Mouse (Mus musculus) NIH3T3 (cell line): ENCODE measurements at regions not wholly inside any gene's neighbourhood (a gene's known extent, or its start where the extent isn't known, plus 50 kb on each side); places are given as distances from the start of the nearest gene placed in this dataset.

Experiments
- DNase-seq: peaks from one replicate; pipeline ENCODE4 v3.0.0-alpha.2; 2012; ENCODE audit warnings: low read depth

DNA sequence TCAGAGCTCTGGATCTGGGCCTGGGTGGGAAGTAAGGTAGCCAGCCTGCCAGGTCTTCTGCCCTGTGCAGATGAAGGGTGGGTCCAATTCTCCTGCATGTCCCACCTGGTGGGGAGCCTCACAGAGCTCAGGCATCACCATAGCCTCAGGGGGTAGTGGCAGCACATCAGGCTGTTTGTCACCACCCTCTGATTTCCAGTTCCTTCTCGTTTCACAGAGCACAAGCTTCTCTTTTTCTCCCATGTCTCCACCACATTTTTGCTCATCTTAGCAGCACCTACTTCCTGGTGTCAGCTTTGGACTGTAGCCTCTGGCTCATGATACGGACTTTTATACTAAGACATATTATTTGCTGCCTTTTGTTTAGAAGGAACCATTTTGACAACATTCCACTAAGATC is 345.6 kb upstream of the Mmadhc start:
- no peak for DNase-seq

DNA sequence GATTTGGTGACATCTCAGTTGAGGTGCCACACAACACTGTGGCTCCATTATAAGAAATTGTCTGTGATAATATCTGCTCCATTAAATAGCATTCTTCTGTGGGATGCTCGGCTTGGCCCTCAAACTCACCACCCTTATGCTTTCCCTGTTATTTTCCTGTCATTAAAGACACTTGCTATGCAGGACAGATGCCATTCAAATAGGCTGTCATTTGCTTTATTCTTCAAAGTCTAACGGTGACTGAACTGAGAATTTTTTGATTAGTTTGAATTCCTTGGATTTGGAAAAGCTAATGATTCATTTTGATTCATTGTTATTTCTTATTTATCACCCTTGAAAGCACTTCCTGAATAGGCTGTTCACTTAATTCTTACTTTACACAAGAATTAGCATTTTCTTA is 339.3 kb upstream of the Mmadhc start:
- DNase-seq: no peak

DNA sequence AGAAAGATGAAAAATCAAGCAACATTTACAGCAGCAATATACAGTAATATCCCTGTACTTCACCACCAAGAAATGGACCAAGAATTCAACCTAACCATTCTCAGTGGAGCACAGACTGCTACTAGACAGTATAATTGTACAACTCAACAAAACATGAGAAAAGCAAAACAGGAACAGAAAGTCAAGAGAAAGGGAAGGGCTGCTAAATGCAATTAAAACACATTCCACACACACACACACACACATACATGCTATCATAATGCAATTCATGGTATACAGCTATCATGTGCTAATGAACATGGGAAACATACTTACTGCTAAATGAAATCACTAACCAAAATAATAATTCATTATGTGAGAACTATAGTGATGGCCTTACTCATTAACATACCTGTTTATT is 335.2 kb upstream of the Mmadhc start:
- no peak for DNase-seq

DNA sequence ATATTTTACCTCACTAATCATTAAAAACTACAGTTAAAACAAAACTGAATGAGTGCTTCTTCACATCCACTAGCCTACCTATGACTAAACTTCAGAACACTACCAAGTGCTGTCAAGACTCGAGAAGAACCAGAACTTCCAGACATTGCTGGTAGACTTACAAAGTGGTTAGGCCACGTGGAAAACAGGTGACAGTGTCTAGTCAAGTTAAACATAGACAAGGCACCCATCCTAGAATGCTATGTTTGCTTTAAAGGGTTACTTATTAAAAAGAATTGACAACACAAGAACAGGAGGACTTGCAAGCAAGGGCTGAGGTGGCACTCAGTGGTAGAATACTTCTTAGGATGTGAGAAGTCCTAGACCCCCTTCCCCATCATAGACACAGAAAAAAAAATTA is 330.9 kb upstream of the Mmadhc start:
- no peak for DNase-seq

DNA sequence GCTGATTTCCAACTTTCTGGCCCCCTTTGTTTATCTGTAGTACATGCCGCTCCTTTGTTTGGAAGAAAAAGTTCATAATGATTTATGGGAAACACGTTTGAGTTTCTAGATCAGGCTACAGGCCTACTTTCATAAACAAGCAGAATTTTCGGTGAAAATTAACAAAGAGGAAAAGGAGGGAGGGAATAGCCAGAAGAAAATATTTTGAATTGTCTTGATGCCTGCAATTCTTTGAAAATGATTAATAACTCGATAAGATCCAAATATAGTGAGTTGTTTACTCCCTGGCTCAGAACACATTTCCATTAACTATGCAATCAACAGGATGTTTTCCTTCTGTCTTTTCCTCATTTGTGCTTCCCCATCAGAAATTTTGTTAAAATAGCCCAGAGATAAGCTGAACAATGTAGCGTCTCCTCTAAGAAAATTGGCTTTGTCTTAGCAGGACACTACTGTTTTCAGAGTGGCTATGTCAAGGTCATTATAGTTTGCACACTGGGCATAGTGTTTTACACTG is 328.7 kb upstream of the Mmadhc start:
- no peak for DNase-seq

DNA sequence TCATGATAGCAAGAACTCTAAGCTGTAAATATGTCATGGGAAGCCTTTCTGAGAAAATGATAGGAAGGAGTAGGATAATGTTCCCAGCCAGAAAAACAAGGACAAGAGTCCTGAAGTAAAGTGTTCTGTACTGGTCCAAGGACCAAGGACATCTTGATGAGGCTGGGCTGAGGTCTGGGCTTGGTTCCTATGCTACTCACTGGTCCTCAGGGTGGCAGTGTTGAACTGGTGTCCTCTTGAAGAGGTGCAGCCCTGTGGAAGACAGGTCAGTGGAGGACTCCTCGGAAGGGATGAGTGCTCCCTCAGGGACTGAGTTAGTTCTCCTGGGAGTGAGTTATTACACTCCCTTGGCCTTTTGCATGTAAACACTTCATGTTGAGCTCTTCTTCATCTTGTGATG is 312.5 kb upstream of the Mmadhc start:
- DNase-seq: peak; percentile 20

DNA sequence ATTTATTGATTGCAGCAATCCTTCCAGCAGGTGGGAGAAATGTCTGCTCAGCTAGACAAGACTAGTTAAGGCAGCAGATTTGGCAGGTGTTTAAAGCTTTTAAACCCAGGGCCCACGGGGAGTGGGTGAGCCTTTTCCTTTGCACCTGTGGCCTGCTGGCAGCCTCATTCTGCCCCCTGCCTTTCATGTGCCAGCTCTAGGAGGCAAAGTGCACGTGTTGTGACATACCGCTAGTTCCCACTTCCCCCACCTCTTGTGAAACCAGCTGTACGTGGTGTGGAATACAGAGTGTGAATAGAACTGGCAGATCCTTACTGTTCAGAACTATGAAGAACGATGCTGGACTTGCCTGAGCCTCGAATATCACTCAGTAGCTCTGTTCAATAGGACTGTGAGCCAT is 292.6 kb upstream of the Mmadhc start:
- DNase-seq: no peak

DNA sequence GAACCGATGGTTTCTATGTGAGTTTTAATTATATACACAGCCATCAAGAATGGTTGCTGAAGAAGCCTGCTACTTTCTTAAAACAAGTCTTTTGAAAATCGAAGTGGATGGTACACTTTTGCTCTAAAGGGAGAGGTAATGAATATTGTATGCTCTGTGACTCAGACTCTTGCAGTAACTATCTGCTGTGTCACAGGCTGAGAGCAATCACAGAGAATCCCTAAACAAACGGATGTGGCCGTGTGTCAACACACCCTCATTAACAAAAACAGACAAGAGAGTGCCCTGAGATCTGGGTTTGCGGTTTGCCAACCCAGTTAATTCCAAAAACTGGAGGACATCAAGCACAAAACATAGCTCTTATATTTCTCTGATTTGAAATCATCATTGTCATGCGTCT is 292.1 kb upstream of the Mmadhc start:
- DNase-seq: no peak

DNA sequence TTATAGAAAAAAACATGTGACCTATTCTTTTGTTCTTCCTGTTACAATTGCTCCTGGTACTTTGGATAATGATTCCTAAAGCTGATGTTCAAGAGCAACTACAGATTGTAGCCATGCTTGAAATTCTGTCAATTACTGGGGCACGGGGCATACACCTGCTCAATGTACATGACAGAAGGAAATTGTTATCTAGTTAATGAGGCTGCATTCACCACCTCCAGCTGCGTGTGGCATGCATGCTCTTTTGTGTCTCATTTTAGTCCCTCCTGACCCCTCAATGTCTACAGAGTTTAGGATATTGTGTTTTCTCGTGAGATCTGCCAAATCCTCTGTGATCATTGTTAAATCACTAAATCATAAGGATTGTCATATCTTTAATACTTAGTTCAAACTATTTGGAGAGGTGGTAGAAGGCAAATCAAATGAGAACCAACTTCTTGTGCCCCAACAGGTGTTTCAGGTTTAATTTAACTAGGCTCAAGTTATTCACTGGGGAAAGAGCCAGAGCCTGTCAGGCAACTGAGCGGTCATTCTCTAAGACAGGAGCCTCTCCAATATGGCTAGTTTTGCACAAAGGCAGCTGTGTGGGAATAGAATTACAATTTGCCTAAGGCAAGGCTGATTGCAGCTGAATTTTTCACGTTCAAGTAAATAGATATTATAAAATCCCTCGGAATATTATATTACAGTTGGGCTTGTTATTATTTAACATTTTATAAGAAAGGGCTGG is 289.9 kb upstream of the Mmadhc start:
- DNase-seq: no peak

DNA sequence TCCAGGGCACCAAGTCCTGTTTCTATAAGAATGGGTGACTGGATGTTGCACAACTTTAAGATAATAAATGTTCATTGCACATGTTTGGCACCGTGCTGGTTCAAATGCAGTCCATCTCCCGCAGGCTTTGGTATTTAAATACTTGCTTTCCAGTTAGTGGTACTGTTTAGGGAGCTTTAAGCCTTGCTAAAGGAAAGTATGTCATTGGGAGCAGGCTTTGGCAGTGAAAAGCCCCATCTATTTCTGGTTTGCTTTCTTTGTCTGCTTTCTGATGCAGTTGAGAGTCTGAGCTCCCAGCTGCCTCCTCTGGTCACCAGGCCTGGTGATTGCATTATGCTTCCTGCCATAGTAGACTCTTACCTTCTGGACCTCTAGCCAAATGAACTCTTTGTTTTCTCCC is 283.0 kb upstream of the Mmadhc start:
- DNase-seq: peak; percentile 22

DNA sequence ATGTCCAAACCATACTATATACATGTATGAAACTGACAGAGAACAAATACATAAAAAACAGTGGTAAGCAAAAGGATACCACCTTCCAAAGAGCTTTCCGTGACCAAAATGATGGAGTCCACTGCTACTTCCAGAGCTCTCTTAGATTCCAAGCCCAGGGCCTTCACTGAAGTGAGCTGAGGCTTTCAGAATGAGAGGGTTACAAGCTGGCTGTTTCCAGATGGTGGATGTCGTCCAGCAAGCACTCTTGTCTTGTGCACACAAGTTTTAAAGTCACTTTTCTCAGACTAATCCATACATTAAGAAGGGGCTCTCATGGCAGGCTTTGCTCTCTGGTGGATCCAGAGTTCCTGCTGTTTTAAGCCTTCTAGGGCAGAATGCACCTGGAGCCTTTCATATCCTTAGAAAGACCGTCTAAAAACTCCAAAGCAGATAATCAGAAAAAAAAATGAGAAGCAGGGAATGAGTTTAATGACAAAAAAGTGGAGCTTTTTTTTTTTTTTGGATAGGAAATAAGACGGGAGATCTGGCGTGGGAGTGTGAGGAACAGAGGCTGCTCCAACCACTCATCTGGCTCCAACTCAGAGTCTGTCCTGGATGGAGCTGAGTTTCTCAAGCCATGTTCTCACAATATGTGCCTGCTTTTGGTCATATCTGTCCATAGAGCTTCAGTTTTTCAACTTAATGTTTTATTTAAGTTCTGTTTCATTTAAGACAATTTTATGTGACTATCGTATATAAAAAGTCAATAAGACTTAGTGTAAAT is 281.9 kb upstream of the Mmadhc start:
- DNase-seq: no peak

DNA sequence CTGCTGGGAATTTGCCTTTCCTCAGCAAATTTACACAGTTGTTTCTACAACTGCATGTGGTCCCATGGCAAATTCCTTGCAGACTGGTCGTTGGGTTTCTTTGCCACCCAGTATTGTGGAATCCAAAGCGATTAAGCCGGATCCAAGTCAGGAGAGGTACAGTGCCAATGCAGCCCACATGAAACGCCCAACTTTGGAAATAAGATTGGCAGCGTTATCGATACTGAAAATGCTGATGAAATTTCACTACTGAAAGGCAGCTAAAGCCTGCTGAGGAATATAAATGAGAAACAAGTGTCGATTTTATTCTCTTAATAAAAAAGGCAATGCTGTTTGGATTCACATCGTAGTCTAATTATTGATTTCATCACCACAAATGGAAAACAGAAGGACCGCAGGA is 281.1 kb upstream of the Mmadhc start:
- no peak for DNase-seq

DNA sequence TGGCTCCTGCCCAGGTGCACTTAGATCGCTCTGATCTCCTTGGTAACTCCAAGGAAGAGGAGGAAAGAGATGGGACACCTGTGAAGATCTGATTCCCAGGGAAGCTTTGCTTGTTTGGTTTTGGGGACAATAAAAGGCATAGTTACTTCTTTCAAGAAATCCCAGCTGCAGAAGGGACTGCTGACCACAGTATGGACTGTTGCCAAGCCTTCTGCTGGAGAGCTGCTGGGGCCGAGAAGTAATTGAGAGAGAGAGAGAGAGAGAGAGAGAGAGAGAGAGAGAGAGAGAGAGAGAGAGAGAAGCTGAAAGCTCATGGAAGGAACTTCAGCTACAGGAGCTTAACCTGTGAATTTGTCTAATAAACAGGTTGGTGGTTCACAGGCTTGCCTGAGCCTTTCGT is 276.9 kb upstream of the Mmadhc start:
- no peak for DNase-seq

DNA sequence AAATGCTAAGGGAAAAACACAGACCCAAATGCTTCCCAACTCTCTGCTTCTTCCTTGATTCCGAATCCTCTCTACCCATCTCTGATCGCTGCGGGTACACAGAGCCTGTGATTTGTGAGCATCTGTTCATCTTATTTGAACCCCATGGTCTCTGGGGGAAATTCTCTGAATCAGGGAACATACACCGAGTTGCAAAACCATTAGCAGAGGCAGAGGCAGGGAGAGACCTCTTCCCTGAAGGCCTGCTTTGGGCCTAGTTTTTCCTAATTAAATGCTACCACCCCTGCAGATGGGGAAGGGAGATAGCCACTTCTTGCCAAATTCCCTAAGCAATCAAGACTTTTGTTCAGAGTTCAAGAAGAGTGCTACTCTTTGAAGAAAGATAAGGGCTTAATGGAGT is 274.4 kb upstream of the Mmadhc start:
- DNase-seq: no peak

DNA sequence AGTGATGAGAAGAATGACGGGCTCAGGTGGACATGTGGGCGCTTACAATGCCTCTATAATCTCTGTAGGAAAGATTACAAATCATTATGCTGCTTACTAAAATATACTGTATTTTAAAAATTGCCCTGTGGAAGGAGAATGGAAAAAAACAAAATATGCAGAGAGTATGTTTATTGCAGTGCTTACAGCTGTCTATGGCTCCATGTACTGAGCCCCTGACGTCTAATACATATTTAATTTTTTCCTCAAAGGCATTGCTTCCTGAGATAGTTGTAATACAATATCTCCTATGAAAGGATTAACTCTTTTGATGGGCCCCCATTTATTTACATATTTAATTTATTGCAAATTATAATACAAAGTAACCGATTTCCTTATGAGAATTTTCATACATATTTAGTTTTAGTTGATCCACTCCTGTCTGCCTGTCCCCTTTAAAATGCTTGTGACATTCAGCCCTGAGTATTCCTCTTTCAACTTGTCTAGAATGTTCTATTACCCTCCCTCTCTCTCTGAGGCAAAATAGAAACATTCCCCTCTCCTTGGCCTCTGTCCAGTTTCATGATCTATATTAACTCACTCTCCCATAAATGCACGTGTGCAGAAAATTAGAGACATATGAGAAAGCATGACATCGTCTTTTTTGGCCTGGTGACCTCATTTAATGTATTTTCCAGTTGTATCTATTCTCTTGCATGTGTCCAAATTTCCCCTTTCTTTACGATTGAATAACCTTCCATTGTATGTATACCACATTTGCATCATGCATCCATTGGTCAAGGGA is 273.1 kb upstream of the Mmadhc start:
- DNase-seq: peak; percentile 20

DNA sequence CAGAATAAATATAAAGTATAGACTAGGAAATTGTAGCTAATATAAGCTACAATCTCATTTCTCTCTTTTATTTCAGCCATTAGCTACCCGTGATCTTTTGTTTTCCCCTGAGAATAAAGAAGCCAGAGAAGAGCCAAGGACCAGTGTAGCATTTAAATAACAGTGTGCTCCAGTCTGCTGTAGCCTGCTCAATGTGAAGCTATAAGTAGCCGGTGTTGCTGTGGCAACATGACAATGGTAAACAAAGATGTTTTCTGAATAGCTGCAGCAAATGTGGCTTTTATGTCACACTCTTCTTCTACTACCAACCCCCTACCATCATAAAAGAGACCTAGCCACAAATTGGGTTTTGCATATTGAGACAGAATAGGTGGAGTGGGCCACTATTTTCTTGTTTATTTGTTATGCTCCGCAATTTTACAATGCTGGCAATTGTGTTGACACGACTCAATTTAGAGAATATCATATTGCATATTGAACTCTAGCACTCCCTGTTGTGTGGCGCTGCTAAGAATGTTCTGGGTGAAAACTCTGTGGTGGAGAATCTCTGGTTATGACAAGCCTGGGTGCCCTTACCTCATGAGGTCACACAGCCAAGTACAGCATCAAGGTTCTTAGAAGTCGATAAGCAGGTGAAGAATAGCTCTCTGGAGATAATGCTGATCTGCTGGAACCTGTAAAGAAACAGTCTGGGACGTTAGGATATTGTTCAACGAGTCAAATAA is 272.3 kb upstream of the Mmadhc start:
- no peak for DNase-seq

DNA sequence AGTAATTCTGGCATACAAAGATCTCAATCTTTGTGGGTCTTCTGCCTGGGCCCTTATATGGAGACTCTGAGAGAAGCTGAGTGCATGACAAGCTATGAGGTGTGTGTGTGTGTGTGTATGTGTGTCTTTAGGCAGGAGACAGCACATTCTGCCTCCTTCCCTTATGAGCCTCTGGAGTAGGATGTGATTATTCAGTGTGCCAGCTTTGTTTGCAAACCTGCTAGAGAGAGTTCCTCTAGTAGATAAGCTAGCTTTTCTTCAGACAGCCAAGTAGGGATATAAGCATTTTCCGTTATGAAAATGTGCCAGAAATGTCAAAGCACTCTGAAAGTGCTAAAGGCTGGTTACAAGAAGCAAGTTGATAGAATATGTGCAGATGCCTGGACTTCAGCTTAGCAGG is 270.9 kb upstream of the Mmadhc start:
- no peak for DNase-seq

DNA sequence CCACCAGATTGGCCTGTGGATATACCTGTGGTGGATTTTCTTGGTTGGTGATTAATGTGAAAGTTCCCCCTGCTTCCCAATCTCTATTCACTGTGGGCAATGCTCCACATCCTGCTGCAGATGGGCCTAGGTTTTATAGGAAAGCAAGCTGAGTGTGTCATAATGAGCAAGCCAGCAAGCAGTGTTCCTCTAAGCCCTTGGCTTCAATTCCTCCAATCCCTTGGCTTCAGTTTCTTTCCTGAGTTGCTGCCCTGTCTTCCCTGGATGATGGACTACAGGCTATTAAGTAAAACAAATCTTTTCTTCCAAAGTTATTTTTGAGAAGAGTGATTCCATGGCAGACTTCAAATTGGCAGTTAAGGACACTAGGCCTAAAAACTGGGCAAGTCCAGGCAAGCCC is 257.4 kb upstream of the Mmadhc start:
- peak; percentile 60 for DNase-seq

DNA sequence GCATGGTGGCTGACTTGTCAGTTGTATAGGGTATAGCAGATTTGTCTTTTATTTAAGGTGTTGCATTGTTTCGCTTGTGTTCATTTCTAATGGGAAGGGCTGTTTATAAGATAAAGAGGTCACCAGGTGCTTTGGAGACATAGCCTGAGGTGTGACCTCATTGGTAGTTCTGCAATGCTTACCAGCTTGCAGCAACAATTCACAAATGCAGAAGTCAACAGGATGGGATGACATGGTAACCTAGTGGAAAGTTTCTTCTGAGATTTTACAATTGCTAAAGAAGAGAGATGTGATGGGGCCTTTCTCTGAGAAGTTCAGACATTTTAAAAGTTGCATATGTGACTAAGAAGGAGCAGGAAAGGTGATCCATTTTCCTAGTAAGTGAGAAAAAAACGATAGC is 255.8 kb upstream of the Mmadhc start:
- DNase-seq: no peak

DNA sequence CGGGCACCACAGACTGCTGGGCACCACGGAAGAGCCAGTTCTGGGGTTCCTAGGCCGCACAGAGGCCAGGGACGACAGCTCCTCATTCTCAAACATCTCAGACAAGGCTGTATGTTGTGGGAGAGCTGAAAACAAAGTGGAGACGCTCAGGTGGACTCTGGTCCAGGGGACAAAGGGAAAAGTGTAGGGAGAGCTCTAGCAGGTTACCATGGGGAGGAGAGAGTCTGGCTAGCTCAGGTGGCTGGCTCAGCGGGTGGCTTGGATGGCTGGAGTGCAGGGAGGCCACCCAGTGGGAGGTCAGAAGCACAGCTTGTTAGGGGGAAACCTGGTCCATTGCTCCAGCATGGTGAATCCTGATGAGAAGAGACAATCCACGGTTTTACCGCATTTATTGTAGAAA is 253.3 kb upstream of the Mmadhc start:
- DNase-seq: no peak

DNA sequence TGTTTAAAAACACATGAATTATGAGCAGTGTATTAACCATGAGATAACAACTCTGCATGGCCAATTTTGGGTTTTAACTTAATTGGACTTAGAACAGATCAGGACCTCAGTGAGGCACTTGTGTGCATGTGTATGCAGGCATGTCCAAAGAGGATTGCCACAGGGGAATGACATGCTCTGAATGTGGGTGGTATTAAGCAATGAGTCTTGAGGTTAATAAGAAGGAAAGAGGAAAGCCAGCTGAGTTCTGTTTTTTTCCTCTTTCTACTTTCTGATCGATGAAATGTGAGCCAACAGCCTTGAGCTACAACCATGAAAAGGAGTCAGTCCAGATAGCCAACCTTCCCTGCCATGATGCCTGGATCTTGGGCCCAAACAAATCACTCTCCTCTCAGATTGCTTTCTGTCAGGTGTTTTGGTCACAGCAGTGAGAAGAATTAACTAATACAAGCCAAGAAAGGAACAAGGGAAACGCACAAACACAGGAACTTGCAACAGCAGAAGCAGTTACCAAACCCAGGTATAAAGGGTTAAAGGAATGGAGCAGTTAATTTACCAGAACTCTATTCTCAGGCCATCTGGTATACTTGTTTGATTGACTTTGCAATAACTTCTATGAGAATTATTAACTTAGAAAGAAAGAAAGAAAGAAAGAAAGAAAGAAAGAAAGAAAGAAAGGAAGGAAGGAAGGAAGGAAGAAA is 243.3 kb upstream of the Mmadhc start:
- DNase-seq: peak; percentile 53

DNA sequence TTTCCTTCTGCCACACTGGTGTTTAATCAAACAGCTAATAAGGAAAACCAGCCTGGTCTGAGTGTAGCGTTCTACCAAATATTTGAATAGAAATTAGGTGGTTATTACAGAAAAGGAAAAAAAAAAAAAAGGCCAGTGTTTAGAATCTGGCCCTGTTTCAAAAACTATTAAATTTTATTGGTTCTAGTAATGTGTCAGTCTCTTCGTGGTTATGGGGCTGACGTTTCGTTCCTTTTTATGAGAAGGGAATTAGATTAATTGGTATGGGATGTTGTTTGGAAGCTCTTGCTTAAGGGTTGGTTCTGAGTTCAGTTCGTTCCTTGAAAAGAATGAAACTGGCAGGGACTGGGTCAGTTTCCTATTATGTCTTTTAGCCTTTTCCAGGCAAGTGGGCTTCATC is 241.5 kb upstream of the Mmadhc start:
- DNase-seq: no peak
